Mouse (Mus musculus): ENCODE data around the gene Nsun2. TPM values are rescaled to one million over a fixed set of nuclear protein-coding genes. Genes with fewer than 3 reads are reported as not detected.
A peak's percentile ranks its signal among the peaks of the same experiment; 100 is the strongest.

The Nsun2 gene
- polyA plus RNA-seq, 1 experiment from 2014 or later: 78.5 TPM

- Histone ChIP-seq H3K27ac (replicated peaks) (no peak overlapping the region), H3K4me1 (replicated peaks) (peaks cover 5% of the 10 kb centered on the region; the same call in 1 of the 2 replicates), H3K4me3 (no peak overlapping the region), H3K4me2 (no peak overlapping the region), H3K9me3 (no peaks in the 10 kb centered on the region), H3K9ac (no peak overlapping the region), H3K27me3 (no peaks in the 10 kb centered on the region), H3K36me3 (peaks cover 90% of the 10 kb centered on the region)
- WGBS: 92% methylated on average over 12 of the region's 12 CpGs
- ATAC-seq (ENCODE audit: low read depth): no peak
These were observed 27.0 kb upstream of the Nsun2 start for GRCm38 (mm10) chr13:69506341-69507086.

- Histone ChIP-seq H3K9me3 (no peaks in the 10 kb centered on the region), H3K36me3 (peaks cover 90% of the 10 kb centered on the region), H3K4me3 (no peak overlapping the region), H3K27ac (replicated peaks) (no peak overlapping the region), H3K4me1 (replicated peaks) (peaks cover 5% of the 10 kb centered on the region; the same call in 1 of the 2 replicates), H3K9ac (no peak overlapping the region), H3K27me3 (no peaks in the 10 kb centered on the region), H3K4me2 (no peak overlapping the region)
- no peak for ATAC-seq (ENCODE audit: low read depth)
- WGBS: 95% methylated on average over 3 of the region's 3 CpGs
These were observed 25.9 kb upstream of the Nsun2 start for GRCm38 (mm10) chr13:69507666-69508065.

- Histone ChIP-seq H3K4me1 (replicated peaks) (peaks cover 5% of the 10 kb centered on the region; the same call in 1 of the 2 replicates), H3K9ac (no peak overlapping the region), H3K27ac (replicated peaks) (no peak overlapping the region), H3K4me2 (no peak overlapping the region), H3K9me3 (no peaks in the 10 kb centered on the region), H3K4me3 (no peak overlapping the region), H3K36me3 (peaks cover 77% of the 10 kb centered on the region), H3K27me3 (no peaks in the 10 kb centered on the region)
- ATAC-seq (ENCODE audit: low read depth): peak; percentile 83
- 66% methylated on average over 9 of the region's 9 CpGs for WGBS
These were observed 23.9 kb upstream of the Nsun2 start for GRCm38 (mm10) chr13:69509391-69510244.

- peaks cover 23% of the 10 kb centered on the region for H3K4me1 ChIP-seq (replicated peaks)
- ATAC-seq (ENCODE audit: low read depth): no peak
- H3K27me3 ChIP-seq: no peaks in the 10 kb centered on the region
- no peak overlapping the region for H3K27ac ChIP-seq (replicated peaks)
- no peak overlapping the region for H3K4me2 ChIP-seq
- H3K4me3 ChIP-seq: no peak overlapping the region
- no peak overlapping the region for H3K9ac ChIP-seq
- WGBS: 82% methylated on average over 3 of the region's 3 CpGs
- H3K36me3 ChIP-seq: peaks cover 27% of the 10 kb centered on the region
- H3K9me3 ChIP-seq: no peaks in the 10 kb centered on the region
These were observed 18.5 kb upstream of the Nsun2 start for GRCm38 (mm10) chr13:69515091-69515490.

- ATAC-seq (ENCODE audit: low read depth): no peak
These were observed 16.1 kb upstream of the Nsun2 start for GRCm38 (mm10) chr13:69517445-69517844.

GRCm38 (mm10) chr13:69519137-69519536 lies 14.4 kb upstream of the Nsun2 start:
- no peak overlapping the region for H3K4me2 ChIP-seq
- no peaks in the 10 kb centered on the region for H3K9me3 ChIP-seq
- H3K27ac ChIP-seq (replicated peaks): no peak overlapping the region
- H3K4me3 ChIP-seq: no peak overlapping the region
- H3K27me3 ChIP-seq: no peaks in the 10 kb centered on the region
- 78% methylated on average over 6 of the region's 6 CpGs for WGBS
- no peak overlapping the region for H3K9ac ChIP-seq
- H3K4me1 ChIP-seq (replicated peaks): peaks cover 61% of the 10 kb centered on the region
- ATAC-seq (ENCODE audit: low read depth): no peak
- H3K36me3 ChIP-seq: no peaks in the 10 kb centered on the region

More at GRCm38 (mm10) chr13:69517445-69517844, 16.1 kb upstream of the Nsun2 start:
- Histone ChIP-seq H3K9ac (no peak overlapping the region), H3K9me3 (no peaks in the 10 kb centered on the region), H3K36me3 (peaks cover 7% of the 10 kb centered on the region), H3K4me1 (replicated peaks) (peaks cover 44% of the 10 kb centered on the region), H3K27me3 (no peaks in the 10 kb centered on the region), H3K27ac (replicated peaks) (no peak overlapping the region), H3K4me3 (no peak overlapping the region), H3K4me2 (no peak overlapping the region)
- WGBS: 88% methylated on average over 5 of the region's 6 CpGs

GRCm38 (mm10) chr13:69522161-69522791 lies 11.3 kb upstream of the Nsun2 start:
- peaks cover 90% of the 10 kb centered on the region for H3K4me1 ChIP-seq (replicated peaks)
- H3K9me3 ChIP-seq: no peaks in the 10 kb centered on the region
- no peak overlapping the region for H3K27ac ChIP-seq (replicated peaks)
- H3K27me3 ChIP-seq: no peaks in the 10 kb centered on the region
- H3K4me3 ChIP-seq: no peak overlapping the region
- no peaks in the 10 kb centered on the region for H3K36me3 ChIP-seq
- H3K9ac ChIP-seq: peak overlapping the region; percentile 38; the same call in 1 of the 2 replicates
- H3K4me2 ChIP-seq: no peak overlapping the region
- WGBS: 100% methylated on average over 1 of the region's 1 CpGs
- no peak for ATAC-seq (ENCODE audit: low read depth)

- Histone ChIP-seq H3K36me3 (no peaks in the 10 kb centered on the region), H3K9ac (no peak overlapping the region), H3K4me3 (no peak overlapping the region), H3K4me2 (no peak overlapping the region), H3K4me1 (replicated peaks) (peaks cover 94% of the 10 kb centered on the region), H3K27me3 (no peaks in the 10 kb centered on the region), H3K27ac (replicated peaks) (peak overlapping the region; percentile 28; the same call in 1 of the 2 replicates), H3K9me3 (no peaks in the 10 kb centered on the region)
- 57% methylated on average over 14 of the region's 14 CpGs for WGBS
- ATAC-seq (ENCODE audit: low read depth): no peak
These were observed 9.9 kb upstream of the Nsun2 start for GRCm38 (mm10) chr13:69523444-69524157.

GRCm38 (mm10) chr13:69524158-69524530 lies 9.4 kb upstream of the Nsun2 start:
- H3K27me3 ChIP-seq: no peaks in the 10 kb centered on the region
- 84% methylated on average over 2 of the region's 2 CpGs for WGBS
- no peak overlapping the region for H3K4me2 ChIP-seq
- H3K9ac ChIP-seq: no peak overlapping the region
- no peak overlapping the region for H3K27ac ChIP-seq (replicated peaks)
- no peaks in the 10 kb centered on the region for H3K9me3 ChIP-seq
- H3K4me1 ChIP-seq (replicated peaks): peaks cover 96% of the 10 kb centered on the region
- no peaks in the 10 kb centered on the region for H3K36me3 ChIP-seq
- ATAC-seq (ENCODE audit: low read depth): no peak
- no peak overlapping the region for H3K4me3 ChIP-seq

- WGBS: 58% methylated on average over 4 of the region's 4 CpGs
- Histone ChIP-seq H3K36me3 (no peaks in the 10 kb centered on the region), H3K27ac (replicated peaks) (no peak overlapping the region), H3K9ac (no peak overlapping the region), H3K9me3 (no peaks in the 10 kb centered on the region), H3K4me3 (no peak overlapping the region), H3K4me2 (no peak overlapping the region), H3K27me3 (no peaks in the 10 kb centered on the region), H3K4me1 (replicated peaks) (peaks cover 97% of the 10 kb centered on the region)
- no peak for ATAC-seq (ENCODE audit: low read depth)
These were observed 7.7 kb upstream of the Nsun2 start for GRCm38 (mm10) chr13:69525867-69526266.

GRCm38 (mm10) chr13:69528531-69528930 lies 5.0 kb upstream of the Nsun2 start:
- H3K4me3 ChIP-seq: no peak overlapping the region

More at GRCm38 (mm10) chr13:69528531-69528930, 5.0 kb upstream of the Nsun2 start:
- no peaks in the 10 kb centered on the region for H3K9me3 ChIP-seq
- WGBS: 84% methylated on average over 7 of the region's 7 CpGs
- peaks cover 94% of the 10 kb centered on the region for H3K4me1 ChIP-seq (replicated peaks)
- ATAC-seq (ENCODE audit: low read depth): no peak
- H3K4me2 ChIP-seq: no peak overlapping the region
- no peak overlapping the region for H3K27ac ChIP-seq (replicated peaks)
- no peaks in the 10 kb centered on the region for H3K36me3 ChIP-seq
- H3K27me3 ChIP-seq: no peaks in the 10 kb centered on the region
- no peak overlapping the region for H3K9ac ChIP-seq
